Mouse (Mus musculus) liver, embryonic 14.5 days (tissue): ENCODE results near the gene Maats1. TPM values are rescaled to one million over a fixed set of nuclear protein-coding genes. Genes with fewer than 3 reads are reported as not detected.

Experiments
- ATAC-seq: fragments of 200-750 bp; cut with Nextera tagmentation; 2 replicates; pipeline ENCODE4 v1.8.0; 2017; ENCODE audit warnings: moderate number of reproducible peaks, mild to moderate bottlenecking, moderate library complexity; ENCODE audit not compliant: insufficient read depth
- DNase-seq, 3 experiments: peaks; one replicate each; pipeline ENCODE4 v3.0.0-alpha.2; 2012 to 2013; ENCODE audit warnings: low read depth in 3 of 3, low spot score in 3 of 3
- H3K27ac ChIP-seq: fragments of 300-500 bp; sonication (generic); 2 replicates; pipeline ENCODE4 v1.5.1; 2014; ENCODE audit warnings: moderate library complexity, mild to moderate bottlenecking, control low read depth, inconsistent platforms
- H3K27me3 ChIP-seq: fragments of 300-500 bp; sonication (generic); 2 replicates; pipeline ENCODE4 v1.6.1; 2014; ENCODE audit warnings: mild to moderate bottlenecking, low read length, moderate library complexity; ENCODE audit not compliant: control insufficient read depth, insufficient read depth
- H3K36me3 ChIP-seq: fragments of 300-500 bp; sonication (generic); replicated peaks from 2 replicates; pipeline ENCODE4 v1.6.1; 2014; ENCODE audit warnings: low read depth; ENCODE audit not compliant: control insufficient read depth, insufficient read depth
- H3K4me1 ChIP-seq, 2 experiments: fragments of 200-500 bp in 1 of 2; fragments of 300-500 bp in 1 of 2; sonication (generic) in 1 of 2; replicated peaks; 2 replicates each; pipeline ENCODE4 v1.6.1; 2012 to 2014; ENCODE audit warnings: antibody characterized with exemption in 1 of 2, inconsistent platforms in 1 of 2, low read length in 1 of 2; ENCODE audit not compliant: control insufficient read depth in 2 of 2, insufficient read depth in 2 of 2
- H3K4me2 ChIP-seq: fragments of 300-500 bp; sonication (generic); 2 replicates; pipeline ENCODE4 v1.6.1; 2014; ENCODE audit warnings: low read depth, mild to moderate bottlenecking, control low read depth, moderate library complexity
- H3K4me3 ChIP-seq, 2 experiments: fragments of 200-500 bp in 1 of 2; fragments of 300-500 bp in 1 of 2; sonication (generic) in 1 of 2; 2 replicates each; pipeline ENCODE4 v1.5.1; 2012 to 2014; ENCODE audit warnings: low read depth in 2 of 2, low read length in 2 of 2, mild to moderate bottlenecking in 2 of 2, control low read depth in 1 of 2, inconsistent platforms in 1 of 2, moderate library complexity in 1 of 2; ENCODE audit not compliant: insufficient read depth in 1 of 2
- H3K9ac ChIP-seq: fragments of 300-500 bp; sonication (generic); replicated peaks from 2 replicates; pipeline ENCODE4 v1.6.1; 2014; ENCODE audit warnings: mild to moderate bottlenecking, control low read depth, moderate library complexity
- H3K9me3 ChIP-seq: fragments of 300-500 bp; sonication (generic); 2 replicates; pipeline ENCODE4 v1.6.1; 2016; ENCODE audit warnings: low read length, mixed read lengths; ENCODE audit not compliant: control insufficient read depth
- CTCF ChIP-seq: IDR thresholded peaks from 2 replicates; pipeline ENCODE4 v1.5.1; 2016; ENCODE audit warnings: antibody characterized with exemption, low read depth, control low read depth
- EP300 ChIP-seq: IDR thresholded peaks from 2 replicates; pipeline ENCODE4 v1.6.1; 2016; ENCODE audit warnings: antibody characterized with exemption, low read depth
- WGBS: fragments of 180-500 bp; shearing (Covaris S2); extraction: QIAGEN DNeasy Blood & Tissue Kit; methylation state at CpG from one replicate; pipeline ENCODE4 v1.1.7; 2014; ENCODE audit not compliant: insufficient replicate concordance; 5-methylcytosine and 5-hydroxymethylcytosine counted together
- polyA plus RNA-seq, 2 experiments: library from polyadenylated mRNA; depleted of rRNA in 1 of 2; stranded (reverse) in 1 of 2; unstranded in 1 of 2; fragments of >200 nt; fragmentation: Nextera tagmentation in 1 of 2; extraction: Ambion mirVana in 1 of 2; gene quantifications; 2 replicates each; pipeline versions ENCODE4 v1.2.1 to v1.2.3; 2012 to 2014

The Maats1 gene
- polyA plus RNA-seq, 2 experiments, result 0.01 TPM; not detected in 1

DNA sequence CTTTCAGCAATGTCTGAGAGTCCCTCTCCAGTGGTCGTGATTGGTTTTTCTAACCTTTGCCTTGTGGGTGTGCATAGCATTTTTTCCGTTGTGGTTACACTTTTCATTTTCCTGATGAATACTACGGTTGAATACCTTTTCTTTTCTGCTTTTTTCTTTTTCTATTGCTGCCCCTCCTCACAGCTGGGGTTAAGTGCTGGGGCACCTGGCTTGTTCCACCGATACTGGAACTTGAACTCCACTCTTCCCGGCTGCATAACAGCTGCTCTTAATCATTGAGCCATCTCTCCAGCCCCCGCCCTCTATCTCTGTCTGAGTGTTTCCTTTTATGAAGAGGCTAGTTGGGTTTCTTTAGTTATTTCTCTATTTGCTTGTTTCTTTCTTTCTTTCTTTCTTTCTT lies 37.1 kb upstream of the Maats1 start:
- Histone ChIP-seq H3K4me2 (peak overlapping the region; percentile 28; the same call in 1 of the 2 replicates), H3K4me1 (peaks cover 34 to 50% of the 10 kb centered on the region in 2 experiments)

DNA sequence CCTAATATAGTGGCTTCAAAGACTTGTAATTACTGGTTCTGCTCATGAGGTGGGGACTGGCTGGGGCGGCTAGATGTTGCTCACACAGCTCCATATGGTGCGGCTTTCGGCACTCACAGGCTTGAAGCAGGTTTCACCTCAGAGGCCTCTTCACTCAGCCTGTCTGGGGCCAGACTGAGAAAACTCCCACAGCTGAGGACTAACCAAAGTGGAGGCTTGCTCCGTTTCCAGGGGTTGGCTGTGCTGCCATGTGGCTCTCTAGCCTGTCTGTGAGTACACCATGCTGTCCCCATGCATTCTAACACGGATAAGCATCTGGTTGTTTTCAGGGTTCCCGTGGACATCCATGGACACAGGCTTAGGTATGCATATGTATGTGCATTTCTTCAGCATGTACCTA lies 36.6 kb upstream of the Maats1 start:
- ATAC-seq, result no peak
- 84% methylated on average over 6 of the region's 6 CpGs for WGBS
- TF ChIP-seq CTCF, result no peak
- TF ChIP-seq EP300, result no peak
- Histone ChIP-seq H3K9me3 (no peaks in the 10 kb centered on the region), H3K4me3 (no peak overlapping the region), H3K9ac (no peak overlapping the region), H3K27me3 (no peaks in the 10 kb centered on the region), H3K4me2 (no peak overlapping the region), H3K4me1 (peaks cover 34 to 50% of the 10 kb centered on the region in 2 experiments), H3K36me3 (peaks cover 19% of the 10 kb centered on the region), H3K27ac (no peak overlapping the region; the same call in 1 of the 2 replicates)
- no peak for DNase-seq

More for the DNA sequence above, 37.1 kb upstream of the Maats1 start:
- ATAC-seq, result no peak
- TF ChIP-seq EP300, result no peak
- no peak for TF ChIP-seq CTCF
- H3K36me3 ChIP-seq, result peaks cover 19% of the 10 kb centered on the region
- H3K4me3 ChIP-seq, result no peak overlapping the region
- no peak overlapping the region for H3K9ac ChIP-seq
- H3K27ac ChIP-seq, result no peak overlapping the region
- no peak for DNase-seq
- no peaks in the 10 kb centered on the region for H3K9me3 ChIP-seq
- H3K27me3 ChIP-seq, result no peaks in the 10 kb centered on the region
- WGBS, result 24% methylated on average over 6 of the region's 6 CpGs

DNA sequence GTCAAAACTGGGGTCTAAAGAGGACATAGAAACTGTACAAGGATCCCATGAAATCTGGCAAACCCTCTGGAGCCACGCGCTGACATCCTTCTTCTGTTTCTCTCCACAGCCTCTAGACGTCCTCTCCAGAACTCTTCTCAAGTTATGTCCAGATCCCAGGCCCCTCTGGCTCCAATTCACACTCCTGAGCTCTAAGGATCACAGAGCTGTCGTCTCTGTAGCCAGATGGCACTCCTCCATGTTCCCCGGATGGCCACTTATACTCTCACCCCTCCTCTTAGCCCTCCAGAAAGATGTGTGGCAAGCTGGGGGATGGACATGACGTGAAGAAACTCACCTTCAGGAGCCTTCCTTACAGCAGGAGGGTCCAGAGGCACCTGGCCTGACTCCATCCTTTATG lies 35.6 kb upstream of the Maats1 start:
- no peak overlapping the region for H3K4me2 ChIP-seq
- DNase-seq, result no peak

DNA sequence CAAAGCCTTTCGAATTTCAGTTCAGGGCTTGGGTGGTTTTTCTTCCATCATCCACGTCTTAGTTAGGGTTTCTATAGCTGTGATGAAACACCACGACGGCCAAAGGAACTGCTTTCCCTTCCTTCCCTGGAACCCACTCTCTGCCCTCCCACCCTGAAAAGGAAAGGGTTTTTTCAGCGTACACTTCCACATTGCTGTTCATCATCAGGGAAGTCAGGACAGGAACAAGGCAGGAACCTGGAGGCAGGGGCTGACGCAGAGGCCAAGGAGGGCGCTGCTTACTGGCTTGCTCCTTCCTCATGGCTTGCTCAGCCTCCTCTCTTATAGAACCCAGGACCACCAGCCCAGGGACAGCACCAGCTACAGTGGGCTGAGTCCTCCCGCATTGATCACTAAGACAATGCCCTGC lies 34.9 kb upstream of the Maats1 start:
- WGBS, result 28% methylated on average over 8 of the region's 8 CpGs
- no peak for DNase-seq

More for the DNA sequence above, 35.6 kb upstream of the Maats1 start:
- H3K4me1 ChIP-seq, result peaks cover 37 to 55% of the 10 kb centered on the region in 2 experiments
- peaks cover 19% of the 10 kb centered on the region for H3K36me3 ChIP-seq
- WGBS, result 84% methylated on average over 6 of the region's 6 CpGs
- H3K27ac ChIP-seq, result no peak overlapping the region
- H3K27me3 ChIP-seq, result no peaks in the 10 kb centered on the region
- no peak for ATAC-seq
- TF ChIP-seq EP300 (no peak), CTCF (no peak)
- no peak overlapping the region for H3K4me3 ChIP-seq
- no peak overlapping the region for H3K9ac ChIP-seq
- no peaks in the 10 kb centered on the region for H3K9me3 ChIP-seq

DNA sequence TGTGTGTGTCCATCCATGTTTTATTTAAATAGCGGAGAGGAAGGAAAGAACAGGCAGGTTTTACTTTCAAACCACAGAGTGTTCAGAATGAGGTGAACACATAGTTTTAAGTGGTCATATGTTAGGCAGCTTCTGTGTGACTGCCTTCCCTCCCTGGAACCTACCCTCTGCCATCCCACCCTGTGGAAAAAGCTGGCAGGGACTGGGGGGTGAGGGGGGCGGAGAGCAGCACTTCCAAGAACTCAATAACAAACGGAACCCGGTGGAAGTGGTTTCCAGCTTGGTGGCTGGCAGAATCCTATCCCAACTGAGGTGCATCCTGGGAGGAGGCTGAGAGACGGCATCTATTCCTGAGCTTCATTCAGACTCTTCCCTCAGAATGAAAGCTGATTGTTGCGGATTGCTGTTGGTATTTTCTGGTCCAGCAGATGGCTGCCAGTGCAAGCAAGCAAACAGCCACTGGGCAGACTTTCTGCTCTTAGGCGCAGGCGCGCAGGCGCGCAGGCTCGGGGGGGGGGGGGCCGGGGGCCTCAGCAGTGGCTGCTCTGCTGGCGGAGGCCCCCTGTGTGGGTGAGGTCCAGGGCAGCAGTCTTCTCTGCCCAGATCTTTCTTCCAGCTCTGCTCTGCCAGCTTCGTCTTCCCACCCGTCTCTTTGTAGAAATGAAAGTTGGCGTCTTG lies 34.4 kb upstream of the Maats1 start:
- no peak for TF ChIP-seq EP300
- TF ChIP-seq CTCF, result peak; percentile 50
- DNase-seq, result no peak
- WGBS, result 27% methylated on average over 17 of the region's 17 CpGs

More for the DNA sequence above, 34.9 kb upstream of the Maats1 start:
- peak overlapping the region; percentile 23; the same call in 1 of the 2 replicates for H3K27ac ChIP-seq
- H3K4me1 ChIP-seq, result peaks cover 35 to 57% of the 10 kb centered on the region in 2 experiments
- H3K36me3 ChIP-seq, result peaks cover 19% of the 10 kb centered on the region
- no peaks in the 10 kb centered on the region for H3K9me3 ChIP-seq
- no peak for ATAC-seq
- peak overlapping the region; percentile 87 for H3K4me2 ChIP-seq
- TF ChIP-seq CTCF, result no peak
- no peak for TF ChIP-seq EP300
- H3K27me3 ChIP-seq, result no peaks in the 10 kb centered on the region
- H3K4me3 ChIP-seq, result peak overlapping the region; percentile 52 to 78
- H3K9ac ChIP-seq, result peak overlapping the region; percentile 58

More for the DNA sequence above, 34.4 kb upstream of the Maats1 start:
- Histone ChIP-seq H3K4me1 (peaks cover 38 to 60% of the 10 kb centered on the region in 2 experiments), H3K36me3 (peaks cover 19% of the 10 kb centered on the region), H3K9me3 (no peaks in the 10 kb centered on the region), H3K4me2 (peak overlapping the region; percentile 87), H3K27me3 (no peaks in the 10 kb centered on the region), H3K9ac (peak overlapping the region; percentile 58), H3K4me3 (peak overlapping the region; percentile 52 to 78), H3K27ac (peak overlapping the region; percentile 23)
- no peak for ATAC-seq
